Mouse (Mus musculus): ENCODE data around the gene Ap1g1. TPM values are rescaled to one million over a fixed set of nuclear protein-coding genes. Genes with fewer than 3 reads are reported as not detected.
A peak's percentile ranks its signal among the peaks of the same experiment; 100 is the strongest.

The Ap1g1 gene
- total RNA-seq, 2 experiments from 2014 or later, result 55.6 to 65.3 TPM

GRCm38 (mm10) chr8:109778993-109779421 lies 653 bp downstream of the Ap1g1 start:
- ATAC-seq (replicated peaks; ENCODE audit: low FRiP score, low TSS enrichment, poor library complexity, severe bottlenecking), result peak; percentile 31

DNA sequence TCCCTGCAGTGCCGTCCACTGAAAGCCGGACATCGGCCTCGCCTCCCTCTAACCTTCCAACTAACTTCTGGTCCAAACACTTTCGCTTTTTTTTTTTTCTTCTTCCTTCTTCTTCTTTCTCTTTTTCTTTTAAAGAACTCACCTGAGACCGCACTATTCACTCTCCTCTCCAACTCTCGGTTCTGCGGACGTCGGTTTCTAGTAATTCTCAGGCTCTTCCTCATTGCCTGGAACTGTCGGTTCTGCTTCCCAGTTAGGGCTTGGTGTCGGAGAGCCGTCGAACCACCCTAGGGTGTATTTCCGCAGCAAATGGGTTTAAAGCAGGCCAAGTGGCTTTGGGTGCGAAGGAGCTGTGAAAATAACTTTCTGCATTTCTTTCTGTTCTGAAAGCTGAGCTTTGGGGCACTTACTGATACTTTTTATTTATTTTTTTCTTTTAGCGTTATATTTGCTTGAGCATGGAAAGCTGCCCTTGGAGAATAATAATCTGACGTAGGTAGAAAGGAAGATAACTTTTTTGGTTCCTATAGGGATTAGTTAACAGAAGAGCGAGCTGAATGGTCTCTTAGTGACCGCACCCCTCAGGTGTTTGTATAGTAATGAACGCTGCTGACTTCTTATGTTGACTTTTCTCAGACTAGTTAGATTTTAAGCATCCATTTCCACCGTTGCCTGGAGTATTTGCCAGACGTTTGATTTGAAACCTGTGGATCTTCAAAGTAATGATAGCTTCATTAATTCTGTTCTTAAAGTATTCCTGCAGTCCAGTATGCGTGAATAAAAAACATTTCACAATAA lies 1.3 kb downstream of the Ap1g1 start:
- ATAC-seq (replicated peaks; ENCODE audit: low FRiP score, low TSS enrichment, poor library complexity, severe bottlenecking), result no peak

GRCm38 (mm10) chr8:109780548-109780947 lies 2.2 kb downstream of the Ap1g1 start:
- peak; percentile 18; the same call in 1 of the 2 replicates for ATAC-seq (replicated peaks; ENCODE audit: low FRiP score, low TSS enrichment, poor library complexity, severe bottlenecking)

DNA sequence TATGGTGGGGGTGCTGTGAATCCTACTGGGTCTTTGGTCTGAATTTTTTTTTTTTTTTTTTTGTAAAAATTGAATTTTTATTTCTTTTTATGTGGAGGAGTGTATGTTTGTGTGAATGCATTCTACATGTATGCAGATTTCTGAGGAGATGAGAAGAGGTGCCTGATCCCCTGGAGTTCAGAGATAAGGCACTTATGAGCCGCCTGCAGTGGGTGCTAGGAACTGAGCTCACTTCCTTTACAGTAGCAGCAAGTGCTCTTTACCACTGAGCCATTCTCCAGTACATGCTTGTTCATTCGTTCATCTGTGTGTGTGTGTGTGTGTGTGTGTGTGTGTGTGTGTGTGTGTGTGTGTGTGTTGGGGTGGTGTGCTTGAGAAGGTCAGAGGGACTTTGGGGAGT lies 12.6 kb downstream of the Ap1g1 start:
- ATAC-seq (replicated peaks; ENCODE audit: low FRiP score, low TSS enrichment, poor library complexity, severe bottlenecking), result peak; percentile 96

GRCm38 (mm10) chr8:109795166-109795565 lies 16.8 kb downstream of the Ap1g1 start:
- ATAC-seq (replicated peaks; ENCODE audit: low FRiP score, low TSS enrichment, poor library complexity, severe bottlenecking), result no peak

GRCm38 (mm10) chr8:109798721-109799120 lies 20.4 kb downstream of the Ap1g1 start:
- ATAC-seq (replicated peaks; ENCODE audit: low FRiP score, low TSS enrichment, poor library complexity, severe bottlenecking), result no peak

- no peak for ATAC-seq (replicated peaks; ENCODE audit: low FRiP score, low TSS enrichment, poor library complexity, severe bottlenecking)
These were observed 20.9 kb downstream of the Ap1g1 start for GRCm38 (mm10) chr8:109799245-109799644.

DNA sequence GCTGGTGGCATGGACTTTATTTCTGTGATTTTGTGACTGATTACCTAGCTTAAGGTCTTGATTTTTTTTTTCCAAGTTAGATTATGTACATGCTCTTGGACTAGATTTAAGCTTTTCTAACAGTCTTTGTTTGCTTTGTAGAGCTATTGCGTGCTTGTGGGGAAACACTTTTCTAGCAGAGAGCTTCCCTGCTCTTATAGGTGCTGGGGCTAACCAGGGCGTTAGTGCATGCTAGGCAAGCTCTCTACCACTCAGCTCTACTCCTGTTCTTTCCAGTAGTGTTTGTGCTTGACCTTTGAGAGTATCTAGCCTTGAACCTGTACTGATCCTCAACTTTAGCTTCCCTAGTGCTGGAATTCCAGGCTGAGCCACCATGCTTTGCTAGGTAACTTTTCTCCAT lies 22.0 kb downstream of the Ap1g1 start:
- ATAC-seq (replicated peaks; ENCODE audit: low FRiP score, low TSS enrichment, poor library complexity, severe bottlenecking), result no peak

- no peak for ATAC-seq (replicated peaks; ENCODE audit: low FRiP score, low TSS enrichment, poor library complexity, severe bottlenecking)
These were observed 24.9 kb downstream of the Ap1g1 start for GRCm38 (mm10) chr8:109803211-109803610.

DNA sequence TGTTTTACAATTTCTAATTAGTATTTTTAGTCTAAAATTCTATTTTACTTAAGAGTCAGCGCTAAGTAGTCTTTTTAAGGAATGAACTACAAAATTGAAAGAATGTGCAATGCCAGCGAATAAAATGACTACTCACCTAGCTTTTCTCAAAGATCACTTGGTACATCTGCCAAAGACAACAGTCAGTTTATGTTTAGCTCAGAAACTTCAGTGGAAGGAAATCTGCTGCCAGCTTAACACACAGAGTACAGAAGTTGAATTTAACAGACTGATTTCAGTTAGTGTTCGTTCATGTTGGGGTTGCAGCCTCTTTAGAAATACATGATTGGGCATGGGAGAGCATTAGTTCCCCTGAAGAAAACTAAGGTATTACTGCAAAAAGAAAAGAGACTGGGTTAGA lies 25.4 kb downstream of the Ap1g1 start:
- no peak for ATAC-seq (replicated peaks; ENCODE audit: low FRiP score, low TSS enrichment, poor library complexity, severe bottlenecking)

- no peak for ATAC-seq (replicated peaks; ENCODE audit: low FRiP score, low TSS enrichment, poor library complexity, severe bottlenecking)
These were observed 28.2 kb downstream of the Ap1g1 start for GRCm38 (mm10) chr8:109806522-109806921.

- ATAC-seq (replicated peaks; ENCODE audit: low FRiP score, low TSS enrichment, poor library complexity, severe bottlenecking), result no peak
These were observed 29.2 kb downstream of the Ap1g1 start for GRCm38 (mm10) chr8:109807401-109808119.

GRCm38 (mm10) chr8:109808120-109808447 lies 29.7 kb downstream of the Ap1g1 start:
- ATAC-seq (replicated peaks; ENCODE audit: low FRiP score, low TSS enrichment, poor library complexity, severe bottlenecking), result peak; percentile 78; the same call in 1 of the 2 replicates

GRCm38 (mm10) chr8:109810434-109810833 lies 32.1 kb downstream of the Ap1g1 start:
- no peak for ATAC-seq (replicated peaks; ENCODE audit: low FRiP score, low TSS enrichment, poor library complexity, severe bottlenecking)

GRCm38 (mm10) chr8:109815268-109815667 lies 36.9 kb downstream of the Ap1g1 start:
- ATAC-seq (replicated peaks; ENCODE audit: low FRiP score, low TSS enrichment, poor library complexity, severe bottlenecking), result no peak

- ATAC-seq (replicated peaks; ENCODE audit: low FRiP score, low TSS enrichment, poor library complexity, severe bottlenecking), result no peak
These were observed 39.6 kb downstream of the Ap1g1 start for GRCm38 (mm10) chr8:109817933-109818332.

GRCm38 (mm10) chr8:109823561-109823960 lies 45.2 kb downstream of the Ap1g1 start:
- ATAC-seq (replicated peaks; ENCODE audit: low FRiP score, low TSS enrichment, poor library complexity, severe bottlenecking), result no peak

DNA sequence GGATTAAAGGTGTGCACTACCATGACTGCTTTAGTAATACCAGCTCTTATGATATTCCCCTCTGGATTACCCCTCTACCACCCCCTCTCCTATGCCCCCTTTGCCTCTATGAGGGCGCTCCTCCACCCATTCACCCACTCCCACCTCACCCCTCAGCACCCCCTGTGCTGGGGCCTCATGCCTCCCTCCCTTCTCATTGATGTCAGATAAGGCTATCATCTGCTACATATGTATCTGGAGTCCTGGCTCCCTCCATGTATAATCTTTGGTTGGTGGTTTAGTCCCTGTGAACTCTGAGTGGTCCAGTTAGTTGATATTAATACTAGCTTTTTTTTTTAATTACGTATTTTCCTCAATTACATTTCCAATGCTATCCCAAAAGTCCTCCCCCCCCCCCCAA lies 61.5 kb downstream of the Ap1g1 start:
- ATAC-seq (replicated peaks; ENCODE audit: low FRiP score, low TSS enrichment, poor library complexity, severe bottlenecking), result no peak

GRCm38 (mm10) chr8:109842468-109842867 lies 64.1 kb downstream of the Ap1g1 start:
- ATAC-seq (replicated peaks; ENCODE audit: low FRiP score, low TSS enrichment, poor library complexity, severe bottlenecking), result peak; percentile 63; the same call in 1 of the 2 replicates

DNA sequence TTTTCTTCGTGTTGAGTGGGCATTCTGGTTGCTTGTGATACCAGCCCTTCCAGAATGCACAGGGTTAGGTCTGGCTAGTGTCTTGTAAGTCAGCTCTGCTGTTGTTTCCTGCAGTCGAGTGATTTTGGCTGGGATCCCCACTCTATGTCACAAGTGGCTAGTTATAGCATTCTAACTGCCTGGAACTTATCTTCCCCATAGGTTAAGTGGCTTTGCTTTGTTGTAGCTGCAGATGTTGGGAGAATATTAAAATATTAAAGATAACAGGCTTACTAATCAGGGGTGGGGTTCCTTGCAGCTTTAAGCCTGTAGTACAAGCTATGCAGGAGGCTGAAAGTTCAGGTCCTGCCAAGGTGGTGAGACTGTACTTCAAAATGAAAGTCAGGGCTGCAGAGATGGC lies 69.5 kb downstream of the Ap1g1 start:
- peak; percentile 97 for ATAC-seq (replicated peaks; ENCODE audit: low FRiP score, low TSS enrichment, poor library complexity, severe bottlenecking)

GRCm38 (mm10) chr8:109848981-109849380 lies 70.6 kb downstream of the Ap1g1 start:
- no peak for ATAC-seq (replicated peaks; ENCODE audit: low FRiP score, low TSS enrichment, poor library complexity, severe bottlenecking)

Data from megakaryocyte-erythroid progenitor cell, adult 5-6 weeks (primary cell).